Mouse (Mus musculus) hindbrain, embryonic 15.5 days (tissue): ENCODE data around the gene Lrrfip2. TPM values are rescaled to one million over a fixed set of nuclear protein-coding genes. Genes with fewer than 3 reads are reported as not detected.

Source experiments
- ATAC-seq: fragments of 200-750 bp; cut with Nextera tagmentation; 2 replicates; pipeline ENCODE4 v1.8.0; 2017; ENCODE audit warnings: low read depth, moderate number of reproducible peaks, moderate TSS enrichment; ENCODE audit not compliant: low FRiP score
- H3K27ac ChIP-seq: fragments of 300-500 bp; sonication (generic); replicated peaks from 2 replicates; pipeline ENCODE4 v1.5.1; 2015; ENCODE audit warnings: mild to moderate bottlenecking, inconsistent platforms
- H3K27me3 ChIP-seq: fragments of 300-500 bp; sonication (generic); 2 replicates; pipeline ENCODE4 v1.6.1; 2015; ENCODE audit warnings: control low read depth, inconsistent platforms
- H3K36me3 ChIP-seq: fragments of 300-500 bp; sonication (generic); 2 replicates; pipeline ENCODE4 v1.6.1; 2015; ENCODE audit warnings: control low read depth, inconsistent platforms
- H3K4me1 ChIP-seq: fragments of 300-500 bp; sonication (generic); replicated peaks from 2 replicates; pipeline ENCODE4 v1.6.1; 2015; ENCODE audit warnings: control low read depth, inconsistent platforms
- H3K4me2 ChIP-seq: fragments of 300-500 bp; sonication (generic); 2 replicates; pipeline ENCODE4 v1.6.1; 2015; ENCODE audit warnings: moderate library complexity, mild to moderate bottlenecking, inconsistent platforms
- H3K4me3 ChIP-seq: fragments of 300-500 bp; sonication (generic); 2 replicates; pipeline ENCODE4 v1.5.1; 2015; ENCODE audit warnings: mild to moderate bottlenecking, inconsistent platforms
- H3K9ac ChIP-seq: fragments of 300-500 bp; sonication (generic); 2 replicates; pipeline ENCODE4 v1.6.1; 2015; ENCODE audit warnings: inconsistent platforms
- H3K9me3 ChIP-seq: fragments of 300-500 bp; sonication (generic); 2 replicates; pipeline ENCODE4 v1.6.1; 2016; ENCODE audit warnings: control low read depth, inconsistent platforms
- WGBS: fragments of 180-500 bp; shearing (Covaris S2); methylation state at CpG from one replicate; pipeline ENCODE4 v1.1.7; 2015; 5-methylcytosine and 5-hydroxymethylcytosine counted together
- polyA plus RNA-seq: library from polyadenylated mRNA; unstranded; fragments of >200 nt; fragmentation: Nextera tagmentation; extraction: Ambion mirVana; gene quantifications from 2 replicates; pipeline ENCODE4 v1.2.1, GENCODE M21; 2015

Lrrfip2 gene
- polyA plus RNA-seq, 1 experiment from 2014 or later, result 45.9 TPM

- Histone ChIP-seq H3K9ac (no peak overlapping the region), H3K9me3 (no peaks in the 10 kb centered on the region), H3K4me3 (no peak overlapping the region), H3K27ac (no peak overlapping the region), H3K27me3 (no peaks in the 10 kb centered on the region), H3K36me3 (no peaks in the 10 kb centered on the region), H3K4me1 (0 out of 2 replicates have a peak, but pooled peaks cover 4% of the 10 kb centered on the region), H3K4me2 (no peak overlapping the region)
- WGBS, result 56% methylated on average over 9 of the region's 9 CpGs
- ATAC-seq, result no peak
Measured at GRCm38 (mm10) chr9:111092657-111093056, 24.7 kb upstream of the Lrrfip2 start.

- Histone ChIP-seq H3K9ac (no peak overlapping the region), H3K27me3 (no peaks in the 10 kb centered on the region), H3K27ac (no peak overlapping the region), H3K9me3 (no peaks in the 10 kb centered on the region), H3K36me3 (no peaks in the 10 kb centered on the region), H3K4me3 (no peak overlapping the region), H3K4me1 (0 out of 2 replicates have a peak, but pooled peaks cover 4% of the 10 kb centered on the region), H3K4me2 (no peak overlapping the region)
- WGBS, result 36% methylated on average over 5 of the region's 5 CpGs
- no peak for ATAC-seq
Measured at GRCm38 (mm10) chr9:111093094-111093493, 24.3 kb upstream of the Lrrfip2 start.

- Histone ChIP-seq H3K27ac (no peak overlapping the region), H3K4me1 (no peaks in the 10 kb centered on the region), H3K4me2 (no peak overlapping the region), H3K4me3 (no peak overlapping the region), H3K27me3 (no peaks in the 10 kb centered on the region), H3K9me3 (no peaks in the 10 kb centered on the region), H3K9ac (no peak overlapping the region), H3K36me3 (no peaks in the 10 kb centered on the region)
- no peak for ATAC-seq
- WGBS, result 77% methylated on average over 5 of the region's 5 CpGs
Measured at GRCm38 (mm10) chr9:111094626-111095025, 22.8 kb upstream of the Lrrfip2 start.

- Histone ChIP-seq H3K9ac (no peak overlapping the region), H3K27ac (no peak overlapping the region), H3K36me3 (no peaks in the 10 kb centered on the region), H3K4me2 (no peak overlapping the region), H3K4me1 (no peaks in the 10 kb centered on the region), H3K9me3 (no peaks in the 10 kb centered on the region), H3K27me3 (no peaks in the 10 kb centered on the region), H3K4me3 (no peak overlapping the region)
- ATAC-seq, result no peak
- WGBS, result 86% methylated on average over 7 of the region's 7 CpGs
Measured at GRCm38 (mm10) chr9:111095710-111096109, 21.7 kb upstream of the Lrrfip2 start.

GRCm38 (mm10) chr9:111096419-111097326, 20.7 kb upstream of the Lrrfip2 start:
- Histone ChIP-seq H3K4me3 (no peak overlapping the region), H3K4me2 (no peak overlapping the region), H3K36me3 (no peaks in the 10 kb centered on the region), H3K27ac (no peak overlapping the region), H3K9ac (no peak overlapping the region), H3K4me1 (no peaks in the 10 kb centered on the region), H3K27me3 (no peaks in the 10 kb centered on the region), H3K9me3 (no peaks in the 10 kb centered on the region)
- no peak for ATAC-seq
- WGBS, result 89% methylated on average over 16 of the region's 16 CpGs

- Histone ChIP-seq H3K27me3 (no peaks in the 10 kb centered on the region), H3K9ac (no peak overlapping the region), H3K36me3 (no peaks in the 10 kb centered on the region), H3K4me2 (no peak overlapping the region), H3K27ac (no peak overlapping the region), H3K4me1 (no peaks in the 10 kb centered on the region), H3K4me3 (no peak overlapping the region), H3K9me3 (no peaks in the 10 kb centered on the region)
- WGBS, result 67% methylated on average over 6 of the region's 6 CpGs
- no peak for ATAC-seq
Measured at GRCm38 (mm10) chr9:111097543-111097942, 19.8 kb upstream of the Lrrfip2 start.

- H3K4me1 ChIP-seq, result no peaks in the 10 kb centered on the region
- WGBS, result 88% methylated on average over 3 of the region's 3 CpGs
- H3K4me3 ChIP-seq, result no peak overlapping the region
- no peak overlapping the region for H3K4me2 ChIP-seq
- H3K27ac ChIP-seq, result no peak overlapping the region
- H3K36me3 ChIP-seq, result no peaks in the 10 kb centered on the region
- H3K27me3 ChIP-seq, result no peaks in the 10 kb centered on the region
- no peak for ATAC-seq
- H3K9me3 ChIP-seq, result no peaks in the 10 kb centered on the region
- H3K9ac ChIP-seq, result no peak overlapping the region
Measured at GRCm38 (mm10) chr9:111100406-111100805, 17.0 kb upstream of the Lrrfip2 start.

- Histone ChIP-seq H3K36me3 (no peaks in the 10 kb centered on the region), H3K27ac (no peak overlapping the region), H3K9ac (no peak overlapping the region), H3K9me3 (no peaks in the 10 kb centered on the region), H3K4me2 (no peak overlapping the region), H3K4me3 (no peak overlapping the region), H3K4me1 (no peaks in the 10 kb centered on the region), H3K27me3 (no peaks in the 10 kb centered on the region)
- no peak for ATAC-seq
- WGBS, result 91% methylated on average over 5 of the region's 5 CpGs
Measured at GRCm38 (mm10) chr9:111103293-111103692, 14.1 kb upstream of the Lrrfip2 start.

GRCm38 (mm10) chr9:111103893-111104292, 13.5 kb upstream of the Lrrfip2 start:
- no peaks in the 10 kb centered on the region for H3K4me1 ChIP-seq
- no peak for ATAC-seq
- WGBS, result 94% methylated on average over 5 of the region's 5 CpGs

GRCm38 (mm10) chr9:111107863-111108262, 9.5 kb upstream of the Lrrfip2 start:
- Histone ChIP-seq H3K9me3 (no peaks in the 10 kb centered on the region), H3K27me3 (no peaks in the 10 kb centered on the region), H3K4me3 (no peak overlapping the region), H3K36me3 (no peaks in the 10 kb centered on the region), H3K4me2 (no peak overlapping the region), H3K9ac (no peak overlapping the region), H3K27ac (no peak overlapping the region), H3K4me1 (no peaks in the 10 kb centered on the region)
- WGBS, result 84% methylated on average over 3 of the region's 3 CpGs
- no peak for ATAC-seq

More at GRCm38 (mm10) chr9:111103893-111104292, 13.5 kb upstream of the Lrrfip2 start:
- no peak overlapping the region for H3K4me3 ChIP-seq
- no peak overlapping the region for H3K27ac ChIP-seq
- no peak overlapping the region for H3K4me2 ChIP-seq
- H3K9ac ChIP-seq, result no peak overlapping the region
- no peaks in the 10 kb centered on the region for H3K36me3 ChIP-seq
- H3K27me3 ChIP-seq, result no peaks in the 10 kb centered on the region
- H3K9me3 ChIP-seq, result no peaks in the 10 kb centered on the region

- 0% methylated on average over 54 of the region's 56 CpGs for WGBS
- Histone ChIP-seq H3K4me2 (peak overlapping the region; percentile 84), H3K4me1 (peaks cover 29% of the 10 kb centered on the region), H3K27me3 (no peaks in the 10 kb centered on the region), H3K27ac (peak overlapping the region; percentile 86), H3K9ac (peak overlapping the region; percentile 76), H3K4me3 (peak overlapping the region; percentile 74), H3K36me3 (no peaks in the 10 kb centered on the region), H3K9me3 (no peaks in the 10 kb centered on the region)
- peak; percentile 96 for ATAC-seq
Measured at GRCm38 (mm10) chr9:111117794-111118251, 431 bp downstream of the Lrrfip2 start.

GRCm38 (mm10) chr9:111118252-111118890, 979 bp downstream of the Lrrfip2 start:
- Histone ChIP-seq H3K27me3 (no peaks in the 10 kb centered on the region), H3K4me1 (peaks cover 29% of the 10 kb centered on the region), H3K9me3 (no peaks in the 10 kb centered on the region), H3K27ac (peak overlapping the region; percentile 86), H3K36me3 (no peaks in the 10 kb centered on the region), H3K4me3 (peak overlapping the region; percentile 74), H3K9ac (peak overlapping the region; percentile 76), H3K4me2 (peak overlapping the region; percentile 84)
- 0% methylated on average over 32 of the region's 52 CpGs for WGBS
- peak; percentile 94 for ATAC-seq
